Mouse (Mus musculus) heart, embryonic 11.5 days (tissue): ENCODE data around the gene Clip2. TPM values are rescaled to one million over a fixed set of nuclear protein-coding genes. Genes with fewer than 3 reads are reported as not detected.

Source experiments
- ATAC-seq: fragments of 200-750 bp; cut with Nextera tagmentation; replicated peaks from 2 replicates; pipeline ENCODE4 v1.8.0; 2017; ENCODE audit warnings: moderate library complexity; ENCODE audit not compliant: insufficient number of reproducible peaks, low FRiP score, low TSS enrichment
- H3K27ac ChIP-seq: fragments of 300-500 bp; sonication (generic); 2 replicates; pipeline ENCODE4 v1.5.1; 2014; ENCODE audit warnings: mild to moderate bottlenecking, low read depth, low read length
- H3K27me3 ChIP-seq: fragments of 300-500 bp; sonication (generic); 2 replicates; pipeline ENCODE4 v1.6.1; 2014; ENCODE audit warnings: mild to moderate bottlenecking, low read length, mixed read lengths; ENCODE audit not compliant: control insufficient read depth, insufficient read depth
- H3K36me3 ChIP-seq: fragments of 300-500 bp; sonication (generic); 2 replicates; pipeline ENCODE4 v1.6.1; 2014; ENCODE audit warnings: mild to moderate bottlenecking, low read length, moderate library complexity, mixed read lengths; ENCODE audit not compliant: control insufficient read depth, insufficient read depth
- H3K4me1 ChIP-seq: fragments of 300-500 bp; sonication (generic); 2 replicates; pipeline ENCODE4 v1.6.1; 2014; ENCODE audit warnings: low read length; ENCODE audit not compliant: control insufficient read depth, insufficient read depth
- H3K4me2 ChIP-seq: fragments of 300-500 bp; sonication (generic); 2 replicates; pipeline ENCODE4 v1.6.1; 2014; ENCODE audit warnings: mild to moderate bottlenecking, moderate library complexity
- H3K4me3 ChIP-seq: fragments of 300-500 bp; sonication (generic); 2 replicates; pipeline ENCODE4 v1.5.1; 2014; ENCODE audit warnings: low read depth, low read length
- H3K9ac ChIP-seq: fragments of 300-500 bp; sonication (generic); 2 replicates; pipeline ENCODE4 v1.6.1; 2014; ENCODE audit warnings: mild to moderate bottlenecking, low read depth, low read length, moderate library complexity
- H3K9me3 ChIP-seq: fragments of 300-500 bp; sonication (generic); replicated peaks from 2 replicates; pipeline ENCODE4 v1.6.1; 2016; ENCODE audit warnings: low read length; ENCODE audit not compliant: control insufficient read depth
- WGBS: fragments of 180-500 bp; shearing (Covaris S2); extraction: QIAGEN DNeasy Blood & Tissue Kit; methylation state at CpG from one replicate; pipeline ENCODE4 v1.1.7; 2014; ENCODE audit not compliant: insufficient replicate concordance; 5-methylcytosine and 5-hydroxymethylcytosine counted together
- microRNA-seq: library from miRNA; unstranded; fragments of <30 nt; microRNA quantifications from one replicate; pipeline ENCODE4, GENCODE M21; 2016; ENCODE audit warnings: borderline number of aligned reads
- polyA plus RNA-seq: library from polyadenylated mRNA; unstranded; fragments of >200 nt; fragmentation: Nextera tagmentation; extraction: Ambion mirVana; gene quantifications from 2 replicates; pipeline ENCODE4 v1.2.1, GENCODE M21; 2014

The Clip2 gene
- polyA plus RNA-seq, 1 experiment from 2014 or later = 1.7 TPM

DNA sequence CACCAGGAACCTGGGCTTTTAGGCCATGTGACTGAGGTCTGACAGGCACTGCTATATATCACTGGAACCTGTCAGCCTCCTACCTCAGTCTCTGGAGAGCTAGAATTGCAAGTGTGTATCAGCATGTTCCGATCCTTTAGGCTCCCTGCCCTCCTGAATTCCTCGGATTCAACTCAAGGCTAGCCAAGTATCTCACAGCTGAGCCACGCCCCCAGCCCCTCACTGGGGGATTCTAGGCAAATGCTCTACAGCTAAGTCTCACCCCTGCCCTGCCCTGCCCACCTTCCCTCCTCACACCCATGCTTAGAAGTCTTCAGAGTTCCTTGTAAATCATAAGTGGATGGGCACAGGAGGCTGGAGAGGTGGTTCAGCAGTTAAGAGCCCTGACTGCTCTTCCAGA, 111.1 kb downstream of the Clip2 start:
- Histone ChIP-seq H3K4me1 (peaks cover 62% of the 10 kb centered on the region), H3K27me3 (no peaks in the 10 kb centered on the region), H3K9me3 (peaks cover 4% of the 10 kb centered on the region), H3K9ac (no peak overlapping the region), H3K27ac (0 out of 2 replicates have a peak overlapping the region, but pooled peaks have one; percentile 32), H3K4me2 (no peak overlapping the region), H3K36me3 (0 out of 2 replicates have a peak, but pooled peaks cover 5% of the 10 kb centered on the region), H3K4me3 (no peak overlapping the region)
- ATAC-seq = no peak
- WGBS = 34% methylated on average over 3 of the region's 3 CpGs

GRCm38 (mm10) chr5:134440098-134440497, 112.1 kb downstream of the Clip2 start:
- peak; percentile 50; the same call in 1 of the 2 replicates for ATAC-seq
- Histone ChIP-seq H3K36me3 (0 out of 2 replicates have a peak, but pooled peaks cover 5% of the 10 kb centered on the region), H3K9ac (no peak overlapping the region), H3K27me3 (no peaks in the 10 kb centered on the region), H3K4me3 (no peak overlapping the region), H3K4me2 (no peak overlapping the region), H3K27ac (peak overlapping the region; percentile 32), H3K9me3 (peaks cover 4% of the 10 kb centered on the region), H3K4me1 (peaks cover 58% of the 10 kb centered on the region)
- 62% methylated on average over 12 of the region's 12 CpGs for WGBS

DNA sequence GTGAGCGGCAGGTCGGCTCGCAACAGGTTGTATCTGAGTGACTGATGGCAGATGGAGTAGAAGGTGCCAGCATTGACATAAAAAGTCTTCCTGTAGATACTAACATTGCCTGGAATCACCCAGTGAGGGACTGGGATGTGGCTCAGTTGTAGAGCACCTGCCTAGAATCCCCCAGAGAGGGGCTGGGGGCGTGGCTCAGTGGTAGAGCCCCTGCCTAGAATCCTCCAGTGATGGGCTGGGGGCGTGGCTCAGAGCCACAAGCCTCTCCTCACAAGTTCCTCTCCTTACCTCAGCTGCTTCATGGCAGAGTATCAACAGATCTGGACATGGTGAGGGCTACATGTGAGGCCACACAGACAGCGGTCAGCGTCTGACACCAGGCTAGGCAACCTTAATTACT, 112.8 kb downstream of the Clip2 start:
- no peak overlapping the region for H3K4me3 ChIP-seq
- 89% methylated on average over 7 of the region's 7 CpGs for WGBS
- no peaks in the 10 kb centered on the region for H3K27me3 ChIP-seq
- peaks cover 55% of the 10 kb centered on the region for H3K4me1 ChIP-seq
- H3K9ac ChIP-seq = no peak overlapping the region
- H3K36me3 ChIP-seq = 0 out of 2 replicates have a peak, but pooled peaks cover 5% of the 10 kb centered on the region
- H3K4me2 ChIP-seq = no peak overlapping the region
- H3K9me3 ChIP-seq = peaks cover 4% of the 10 kb centered on the region
- ATAC-seq = 0 out of 2 replicates have a peak, but pooled peaks have one; percentile 27
- peak overlapping the region; percentile 22; the same call in 1 of the 2 replicates for H3K27ac ChIP-seq

Small RNAs within 50 kb of the gene (microRNA-seq; reads per million reads assigned to microRNA genes)
- gene Gm26340 (0.20 reads per million), gene Mir7228 (not detected)

Other genes starting within 250 kb of the Clip2 start
- 136 and 137 TPM in 2 replicates for gene Gtf2i, start 237.7 kb downstream of the Clip2 start, polyA plus RNA-seq
- 49.0 and 55.7 TPM in 2 replicates for gene Gtf2ird1, start 95.7 kb downstream of the Clip2 start, polyA plus RNA-seq
- gene Syna, start 7.7 kb upstream of the Clip2 start, polyA plus RNA-seq = not detected in 2 replicates
- 216 and 234 TPM in 2 replicates for gene Rfc2, start 28.9 kb upstream of the Clip2 start, polyA plus RNA-seq
- gene Lat2, start 62.6 kb upstream of the Clip2 start, polyA plus RNA-seq = 1.9 and 3.5 TPM in 2 replicates
- gene Eif4h, start 87.1 kb upstream of the Clip2 start, polyA plus RNA-seq = 344 and 355 TPM in 2 replicates
- gene Limk1, start 136.2 kb upstream of the Clip2 start, polyA plus RNA-seq = 2.6 and 3.3 TPM in 2 replicates
- 24.3 and 27.7 TPM in 2 replicates for gene Eln, start 194.9 kb upstream of the Clip2 start, polyA plus RNA-seq